Mouse (Mus musculus) lung, adult 2 months (tissue): ENCODE data around the gene Klhdc4.

Experiments used
- CTCF ChIP-seq: fragments of 200-500 bp; IDR thresholded peaks from 2 replicates; pipeline ENCODE4 v1.5.1; 2011; ENCODE audit warnings: mild to moderate bottlenecking, low read length, control low read depth; ENCODE audit not compliant: insufficient read depth
- POLR2A ChIP-seq: fragments of 200-500 bp; IDR thresholded peaks from 2 replicates; pipeline ENCODE4 v1.6.1; 2011; ENCODE audit warnings: low read depth, mild to moderate bottlenecking, control low read depth, low read length, borderline replicate concordance; ENCODE audit errors: extremely low read depth

DNA sequence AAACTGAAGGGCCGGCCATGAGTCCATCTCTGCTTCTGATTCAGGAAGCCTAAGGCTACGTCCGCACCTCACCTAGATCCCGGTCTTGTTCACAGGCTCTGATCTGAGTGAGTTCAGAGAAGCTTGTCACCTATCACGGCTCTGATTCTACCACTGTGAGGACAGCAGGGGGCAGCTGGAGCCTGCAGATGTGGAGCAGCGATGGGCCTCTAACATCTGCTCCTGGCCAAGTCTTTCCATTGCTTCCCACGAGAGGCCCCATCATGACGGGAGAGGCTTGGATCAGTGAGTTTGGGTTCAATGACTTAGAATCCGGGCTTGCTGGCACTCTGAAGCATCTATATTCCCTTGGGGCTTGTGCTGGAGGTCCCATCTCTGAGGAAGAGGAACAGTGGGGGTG, 44.7 kb upstream of the Klhdc4 start:
- TF ChIP-seq POLR2A: no peak
- TF ChIP-seq CTCF: peak; percentile 74
